Mouse (Mus musculus) midbrain, embryonic 11.5 days (tissue): ENCODE measurements around the gene Ghrh. TPM values are rescaled to one million over a fixed set of nuclear protein-coding genes. Genes with fewer than 3 reads are reported as not detected.

Experiments
- polyA plus RNA-seq: library from polyadenylated mRNA; unstranded; fragments of >200 nt; fragmentation: Nextera tagmentation; extraction: Ambion mirVana; gene quantifications from 2 replicates; pipeline ENCODE4 v1.2.1, GENCODE M21; 2014

Ghrh gene
- polyA plus RNA-seq, 1 experiment from 2014 or later, result 1.6 TPM

Other genes starting within 250 kb of the Ghrh start
- gene Samhd1, start 212.2 kb downstream of the Ghrh start, polyA plus RNA-seq, result 21.0 and 21.7 TPM in 2 replicates
- gene Rbl1, start 143.0 kb downstream of the Ghrh start, polyA plus RNA-seq, result 42.5 and 45.5 TPM in 2 replicates
- gene Rpn2, start 68.5 kb downstream of the Ghrh start, polyA plus RNA-seq, result 234 and 237 TPM in 2 replicates
- gene Mroh8, start 68.0 kb downstream of the Ghrh start, polyA plus RNA-seq, result 0.43 and 0.68 TPM in 2 replicates
- 34.7 and 35.9 TPM in 2 replicates for gene Manbal, start 20.1 kb upstream of the Ghrh start, polyA plus RNA-seq
- gene Src, start 70.9 kb upstream of the Ghrh start, polyA plus RNA-seq, result 11.2 and 14.0 TPM in 2 replicates
- 1,391 and 1,438 TPM in 2 replicates for gene Nnat, start 212.6 kb upstream of the Ghrh start, polyA plus RNA-seq
- gene Blcap, start 223.8 kb upstream of the Ghrh start, polyA plus RNA-seq, result 110 and 117 TPM in 2 replicates